Mouse (Mus musculus): ENCODE data around the gene Smc3. TPM values are rescaled to one million over a fixed set of nuclear protein-coding genes. Genes with fewer than 3 reads are reported as not detected.

The Smc3 gene
- polyA plus RNA-seq, 1 experiment from 2014 or later = 68.0 TPM

DNA sequence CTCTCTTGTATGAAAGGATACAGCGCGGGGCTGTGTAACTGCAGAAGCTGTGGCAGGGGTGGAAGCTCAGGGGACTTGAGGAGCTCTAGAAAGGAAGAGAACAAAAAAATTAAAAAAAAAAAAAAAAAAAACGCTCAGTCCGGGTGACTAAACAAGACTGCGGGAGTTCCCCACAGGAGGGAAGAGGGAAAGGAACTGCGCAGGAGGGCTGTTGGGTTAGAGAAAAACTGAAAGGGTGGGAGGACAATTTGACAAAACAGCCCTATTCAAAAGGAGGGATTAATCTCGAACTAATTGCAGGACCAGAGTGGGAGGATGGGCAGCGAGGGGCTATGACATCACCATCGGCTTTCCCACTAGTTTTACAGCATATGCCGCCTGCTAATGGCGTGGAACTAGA, 32.3 kb upstream of the Smc3 start:
- H3K27ac ChIP-seq = no peak overlapping the region
- 0 out of 2 replicates have a peak, but pooled peaks cover 4% of the 10 kb centered on the region for H3K4me1 ChIP-seq (replicated peaks)
- H3K4me3 ChIP-seq = no peak overlapping the region
- H3K27me3 ChIP-seq = no peaks in the 10 kb centered on the region
- no peaks in the 10 kb centered on the region for H3K9me3 ChIP-seq
- H3K9ac ChIP-seq = no peak overlapping the region
- peak overlapping the region; percentile 39; the same call in 1 of the 2 replicates for H3K4me2 ChIP-seq
- no peak for ATAC-seq (ENCODE audit: low FRiP score)
- 15% methylated on average over 11 of the region's 11 CpGs for WGBS
- H3K36me3 ChIP-seq = no peaks in the 10 kb centered on the region

DNA sequence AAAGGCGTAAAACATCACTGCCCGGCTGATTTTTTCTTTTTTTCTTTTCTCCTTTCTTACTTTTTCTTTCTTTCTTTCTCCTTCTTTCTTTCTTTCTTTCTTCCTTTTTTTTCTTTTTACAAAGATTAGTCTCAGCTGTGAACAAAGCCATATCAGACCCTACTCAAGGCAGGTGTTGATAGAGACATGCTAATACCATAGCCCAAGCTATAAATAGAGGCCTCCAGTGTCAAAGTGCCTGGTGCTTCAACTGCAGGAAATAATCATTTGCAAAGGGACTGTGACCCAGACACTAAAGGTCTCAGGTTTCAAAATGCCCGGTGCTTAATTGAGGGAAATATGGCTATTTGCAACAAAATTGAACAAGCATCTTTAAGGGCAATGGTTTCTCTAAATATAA, 31.6 kb upstream of the Smc3 start:
- Histone ChIP-seq H3K27ac (no peak overlapping the region), H3K36me3 (no peaks in the 10 kb centered on the region), H3K27me3 (no peaks in the 10 kb centered on the region), H3K4me2 (no peak overlapping the region), H3K4me3 (no peak overlapping the region), H3K9me3 (no peaks in the 10 kb centered on the region), H3K9ac (no peak overlapping the region), H3K4me1 (replicated peaks) (0 out of 2 replicates have a peak, but pooled peaks cover 4% of the 10 kb centered on the region)
- ATAC-seq (ENCODE audit: low FRiP score) = no peak
- WGBS = 82% methylated on average over 3 of the region's 3 CpGs

DNA sequence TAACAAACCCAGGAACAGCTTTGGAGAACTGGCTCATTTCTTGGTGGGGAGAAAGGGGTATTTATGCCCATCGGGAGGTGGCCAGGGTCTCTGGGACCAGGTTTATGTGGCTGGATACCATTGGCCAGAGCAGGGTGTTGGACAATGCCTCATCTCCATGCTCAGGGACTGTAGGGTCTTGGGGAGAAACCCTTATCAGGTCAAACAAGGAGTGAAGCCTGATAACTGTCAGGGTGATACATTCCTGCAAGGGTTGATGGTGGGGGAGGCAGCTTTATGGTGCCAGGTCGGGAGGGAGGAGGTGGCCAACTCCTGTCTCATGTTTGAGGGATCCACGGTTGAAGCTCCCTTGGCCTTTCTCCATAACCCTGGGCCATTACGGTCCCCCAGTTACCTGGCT, 29.1 kb upstream of the Smc3 start:
- 89% methylated on average over 4 of the region's 4 CpGs for WGBS
- Histone ChIP-seq H3K27ac (no peak overlapping the region), H3K36me3 (no peaks in the 10 kb centered on the region), H3K9me3 (no peaks in the 10 kb centered on the region), H3K4me2 (no peak overlapping the region), H3K27me3 (no peaks in the 10 kb centered on the region), H3K9ac (no peak overlapping the region), H3K4me3 (no peak overlapping the region), H3K4me1 (replicated peaks) (0 out of 2 replicates have a peak, but pooled peaks cover 4% of the 10 kb centered on the region)
- ATAC-seq (ENCODE audit: low FRiP score) = no peak

DNA sequence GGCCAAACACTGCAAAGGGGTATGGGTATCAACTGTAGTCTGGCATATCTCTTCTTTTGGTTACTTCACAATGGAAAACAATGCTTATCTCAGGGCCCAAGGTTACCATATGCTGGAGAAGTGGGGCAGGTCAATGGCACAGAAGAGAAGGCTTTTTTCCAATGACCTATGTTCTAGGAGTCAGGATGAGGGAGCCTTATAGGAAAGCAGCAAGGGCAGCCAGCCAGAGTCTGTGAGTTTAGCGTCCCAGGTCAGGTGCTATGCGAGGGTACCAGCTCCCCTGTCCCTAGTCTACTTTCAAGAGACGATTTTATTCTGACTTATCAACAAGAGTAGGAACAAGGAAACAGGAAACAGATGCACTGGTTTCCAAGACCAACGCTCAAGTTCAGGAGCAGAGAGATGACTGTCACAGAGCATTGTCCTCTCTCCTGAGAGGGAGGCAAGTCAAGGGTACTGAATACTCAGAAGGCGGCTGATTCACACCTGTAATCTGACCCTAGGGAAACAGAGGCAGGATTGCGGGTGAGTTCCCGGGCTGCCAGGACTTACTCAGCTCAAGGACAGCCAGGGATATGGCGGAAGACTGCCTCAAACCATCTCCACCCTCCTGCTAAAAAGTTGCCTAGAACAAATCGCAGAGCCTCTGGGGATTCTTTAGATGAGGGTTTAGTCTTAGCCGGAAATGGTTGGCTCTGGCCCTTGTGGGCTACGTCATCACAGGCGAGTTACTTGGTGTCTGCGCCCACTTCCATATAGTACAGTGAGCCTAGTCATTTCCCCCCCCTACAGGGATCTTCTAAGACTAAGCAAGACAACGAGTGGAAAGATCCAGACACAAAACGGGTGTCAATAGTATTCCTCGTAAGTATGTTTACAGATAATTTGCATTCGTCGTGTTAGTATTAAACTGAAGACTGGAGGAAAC, 28.4 kb upstream of the Smc3 start:
- ATAC-seq (ENCODE audit: low FRiP score) = no peak
- Histone ChIP-seq H3K4me3 (no peak overlapping the region), H3K9ac (no peak overlapping the region), H3K27me3 (no peaks in the 10 kb centered on the region), H3K36me3 (no peaks in the 10 kb centered on the region), H3K4me2 (no peak overlapping the region), H3K4me1 (replicated peaks) (0 out of 2 replicates have a peak, but pooled peaks cover 4% of the 10 kb centered on the region), H3K27ac (no peak overlapping the region), H3K9me3 (no peaks in the 10 kb centered on the region)
- WGBS = 80% methylated on average over 18 of the region's 18 CpGs

DNA sequence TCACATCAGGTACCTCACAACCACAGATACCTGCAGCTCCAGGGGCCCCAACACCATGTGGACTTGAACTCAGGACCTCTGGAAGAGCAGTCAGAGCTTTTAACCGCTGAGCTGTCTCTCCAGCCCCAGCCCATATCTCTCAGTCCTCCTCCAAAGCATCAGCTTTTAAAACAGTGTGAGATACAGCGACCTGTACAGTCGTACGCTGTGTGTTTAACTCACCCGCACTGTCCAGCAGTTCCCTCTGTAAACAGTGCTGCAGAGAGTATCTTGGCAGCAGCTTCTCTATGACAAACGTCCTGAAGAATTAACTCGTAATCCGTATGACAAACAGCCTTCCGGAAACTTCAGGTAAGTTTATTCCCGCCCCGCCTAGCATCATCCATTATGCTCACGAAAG, 27.6 kb upstream of the Smc3 start:
- Histone ChIP-seq H3K4me3 (no peak overlapping the region), H3K9ac (no peak overlapping the region), H3K27me3 (no peaks in the 10 kb centered on the region), H3K4me2 (no peak overlapping the region), H3K9me3 (no peaks in the 10 kb centered on the region), H3K36me3 (no peaks in the 10 kb centered on the region), H3K4me1 (replicated peaks) (0 out of 2 replicates have a peak, but pooled peaks cover 4% of the 10 kb centered on the region), H3K27ac (no peak overlapping the region)
- ATAC-seq (ENCODE audit: low FRiP score) = no peak
- WGBS = 87% methylated on average over 12 of the region's 12 CpGs

DNA sequence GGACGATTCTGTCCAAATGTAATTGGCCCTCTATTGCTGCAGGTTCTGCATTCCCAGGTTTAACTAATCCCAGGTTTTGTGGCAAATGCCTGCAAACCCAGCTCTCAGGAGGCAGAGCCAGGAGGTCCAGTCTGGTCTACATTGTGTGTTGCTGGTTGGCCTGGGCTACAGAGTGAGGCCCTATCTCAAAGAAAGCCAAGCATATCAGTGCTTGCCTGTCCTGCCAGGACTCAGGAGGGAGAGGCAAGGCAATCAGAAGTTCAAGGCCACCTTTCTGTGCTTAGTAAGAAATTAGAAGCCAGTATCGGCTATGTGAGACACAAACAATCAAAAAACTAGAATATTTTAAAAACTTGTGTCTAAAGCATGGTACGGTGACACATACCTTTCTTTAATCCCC, 27.0 kb upstream of the Smc3 start:
- Histone ChIP-seq H3K27ac (no peak overlapping the region), H3K4me2 (no peak overlapping the region), H3K4me1 (replicated peaks) (no peaks in the 10 kb centered on the region), H3K9me3 (no peaks in the 10 kb centered on the region), H3K9ac (no peak overlapping the region), H3K4me3 (no peak overlapping the region), H3K36me3 (no peaks in the 10 kb centered on the region), H3K27me3 (no peaks in the 10 kb centered on the region)
- no peak for ATAC-seq (ENCODE audit: low FRiP score)
- WGBS = 97% methylated on average over 3 of the region's 3 CpGs

DNA sequence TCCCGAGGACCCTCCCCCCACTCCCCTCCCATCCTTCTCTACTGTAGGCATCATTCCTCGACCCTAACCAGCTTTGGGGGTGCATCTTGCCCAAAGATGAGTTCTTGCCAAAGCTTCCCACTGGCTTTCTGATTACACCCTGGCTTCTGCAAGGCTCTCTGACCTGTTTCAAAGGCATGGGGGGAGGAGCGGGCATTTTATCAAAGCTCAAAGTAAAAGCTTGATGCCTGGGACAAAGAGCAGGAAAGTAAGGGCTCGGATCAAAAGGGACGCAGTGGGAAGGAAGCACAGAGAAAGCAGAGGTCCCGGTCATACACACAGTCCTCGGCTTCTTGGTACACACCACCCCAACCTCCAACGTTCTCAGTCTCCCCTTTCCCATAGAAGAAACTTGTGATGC, 26.1 kb upstream of the Smc3 start:
- Histone ChIP-seq H3K9me3 (no peaks in the 10 kb centered on the region), H3K4me3 (no peak overlapping the region), H3K9ac (no peak overlapping the region), H3K27me3 (no peaks in the 10 kb centered on the region), H3K4me2 (no peak overlapping the region), H3K27ac (no peak overlapping the region), H3K4me1 (replicated peaks) (0 out of 2 replicates have a peak, but pooled peaks cover 4% of the 10 kb centered on the region), H3K36me3 (no peaks in the 10 kb centered on the region)
- ATAC-seq (ENCODE audit: low FRiP score) = no peak
- 57% methylated on average over 8 of the region's 8 CpGs for WGBS

DNA sequence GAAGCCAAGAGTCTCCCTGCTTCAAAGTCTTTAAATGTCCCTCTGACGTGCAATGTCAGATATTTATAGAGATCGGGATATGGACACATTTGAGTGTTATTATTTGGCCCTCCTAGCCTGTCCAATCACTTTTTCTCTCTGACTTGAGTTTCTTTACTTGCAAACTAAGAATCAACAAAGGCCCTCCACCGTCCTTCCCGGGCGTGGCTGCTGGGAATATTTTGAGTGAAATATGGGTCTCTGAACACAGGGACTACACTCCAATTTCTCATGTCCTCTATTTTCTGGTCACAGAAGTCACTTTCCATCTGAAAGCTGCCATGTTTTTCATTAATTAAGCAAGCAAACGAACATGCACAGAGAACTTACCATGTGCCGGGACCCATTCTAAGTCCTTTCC, 25.7 kb upstream of the Smc3 start:
- Histone ChIP-seq H3K27ac (no peak overlapping the region), H3K9ac (no peak overlapping the region), H3K4me2 (no peak overlapping the region), H3K27me3 (no peaks in the 10 kb centered on the region), H3K4me1 (replicated peaks) (0 out of 2 replicates have a peak, but pooled peaks cover 4% of the 10 kb centered on the region), H3K4me3 (no peak overlapping the region), H3K36me3 (no peaks in the 10 kb centered on the region), H3K9me3 (no peaks in the 10 kb centered on the region)
- WGBS = 90% methylated on average over 7 of the region's 7 CpGs
- ATAC-seq (ENCODE audit: low FRiP score) = no peak

DNA sequence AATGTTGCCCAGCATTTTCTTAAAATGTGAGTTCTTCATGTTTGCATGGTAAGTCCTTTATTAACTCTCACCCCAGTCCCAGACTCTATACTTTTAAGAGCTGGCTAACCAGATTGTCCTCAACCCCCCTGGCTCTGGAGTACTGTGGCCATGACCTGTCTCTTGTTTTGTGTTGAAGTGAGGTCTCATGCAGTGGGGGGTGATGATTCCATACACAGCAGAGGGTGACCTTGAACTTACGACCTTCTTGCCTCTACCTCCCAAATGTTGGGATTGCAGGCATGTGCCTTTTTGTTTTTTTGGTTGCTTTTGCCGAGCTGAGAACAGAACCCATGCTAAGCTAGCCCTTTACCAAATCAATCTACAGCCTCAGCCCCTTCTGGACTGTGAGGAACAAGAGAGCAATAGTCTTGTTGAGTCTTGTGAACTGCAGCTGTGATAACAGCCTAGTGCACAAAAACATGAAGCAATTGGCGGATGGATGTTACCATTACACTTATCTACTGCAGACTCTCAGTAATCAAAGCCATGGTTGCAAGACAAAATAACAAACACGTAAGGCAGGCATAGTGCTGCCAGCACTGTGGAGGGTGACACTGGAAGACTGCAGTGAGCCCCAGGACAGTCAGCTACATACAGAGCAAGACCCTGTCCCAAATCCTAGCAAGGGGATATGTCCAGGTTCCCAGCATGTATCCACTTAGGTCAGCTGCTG, 24.7 kb upstream of the Smc3 start:
- WGBS = 78% methylated on average over 4 of the region's 4 CpGs
- Histone ChIP-seq H3K4me3 (no peak overlapping the region), H3K36me3 (no peaks in the 10 kb centered on the region), H3K27me3 (no peaks in the 10 kb centered on the region), H3K4me1 (replicated peaks) (0 out of 2 replicates have a peak, but pooled peaks cover 4% of the 10 kb centered on the region), H3K9me3 (no peaks in the 10 kb centered on the region), H3K27ac (no peak overlapping the region), H3K9ac (no peak overlapping the region), H3K4me2 (no peak overlapping the region)
- ATAC-seq (ENCODE audit: low FRiP score) = no peak

DNA sequence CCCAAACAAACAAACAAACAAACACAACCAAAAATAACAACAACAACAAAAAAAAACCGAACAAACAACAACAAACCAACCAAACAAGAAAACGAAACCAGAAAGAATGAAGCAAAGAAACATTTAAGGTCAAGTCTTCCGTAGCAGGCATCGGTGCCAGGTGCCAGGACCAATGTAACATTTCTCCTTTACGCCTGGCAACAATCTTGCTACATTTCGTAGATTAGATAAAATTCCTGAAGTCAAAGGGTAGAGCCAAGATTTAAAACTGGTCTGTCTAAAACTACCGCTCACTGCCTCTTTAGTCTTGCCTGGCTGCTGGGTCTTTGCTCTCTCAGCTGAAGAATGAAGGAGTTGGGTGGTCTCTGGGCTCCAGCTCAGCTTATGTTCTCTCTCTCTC, 24.1 kb upstream of the Smc3 start:
- no peak overlapping the region for H3K27ac ChIP-seq
- 91% methylated on average over 7 of the region's 7 CpGs for WGBS
- no peak for ATAC-seq (ENCODE audit: low FRiP score)

DNA sequence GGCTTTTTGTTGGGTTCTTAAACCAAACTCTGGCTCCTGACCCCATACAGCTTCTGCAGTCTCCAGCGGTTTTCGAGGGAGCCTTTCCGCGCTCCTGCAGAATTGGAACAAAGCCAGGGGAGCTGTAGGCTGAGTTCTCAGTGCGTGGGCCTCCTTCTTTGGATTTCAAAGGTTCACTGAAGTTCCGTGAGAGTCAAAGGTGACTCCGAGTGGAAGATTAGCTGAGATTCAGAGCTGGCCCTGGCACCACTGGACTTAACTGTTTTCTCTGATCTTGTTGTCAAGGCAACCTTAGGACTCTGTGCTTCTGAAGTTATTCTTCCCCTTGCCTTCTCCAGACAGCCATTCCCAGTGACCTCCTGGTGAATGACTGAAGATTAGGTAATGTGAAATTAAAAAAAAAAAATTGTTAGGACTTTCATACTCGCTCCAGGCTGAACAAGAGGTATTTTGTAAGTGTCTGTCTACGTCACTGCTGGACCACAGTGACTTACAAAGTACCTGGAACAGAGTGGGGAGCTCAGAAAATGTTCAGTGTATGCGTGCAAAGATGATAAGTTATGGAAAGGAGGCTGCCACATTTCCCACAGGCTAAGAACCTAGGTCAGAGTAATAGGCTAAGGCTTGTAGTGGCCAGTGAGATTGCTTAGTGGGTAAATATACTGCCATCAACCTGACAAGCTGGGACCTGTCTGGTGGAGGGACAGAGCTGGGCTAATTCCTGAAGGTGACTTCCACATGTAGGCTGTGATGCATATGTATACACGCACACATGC, 23.0 kb upstream of the Smc3 start:
- H3K27ac ChIP-seq = no peak overlapping the region
- no peak overlapping the region for H3K4me3 ChIP-seq
- 60% methylated on average over 11 of the region's 11 CpGs for WGBS
- 0 out of 2 replicates have a peak, but pooled peaks cover 4% of the 10 kb centered on the region for H3K4me1 ChIP-seq (replicated peaks)
- no peak overlapping the region for H3K9ac ChIP-seq
- no peaks in the 10 kb centered on the region for H3K9me3 ChIP-seq
- no peaks in the 10 kb centered on the region for H3K36me3 ChIP-seq
- no peaks in the 10 kb centered on the region for H3K27me3 ChIP-seq
- no peak for ATAC-seq (ENCODE audit: low FRiP score)
- no peak overlapping the region for H3K4me2 ChIP-seq

More for the DNA sequence above, 24.1 kb upstream of the Smc3 start:
- Histone ChIP-seq H3K4me2 (no peak overlapping the region), H3K4me1 (replicated peaks) (0 out of 2 replicates have a peak, but pooled peaks cover 4% of the 10 kb centered on the region), H3K36me3 (no peaks in the 10 kb centered on the region), H3K9me3 (no peaks in the 10 kb centered on the region), H3K9ac (no peak overlapping the region), H3K27me3 (no peaks in the 10 kb centered on the region), H3K4me3 (no peak overlapping the region)
